Mouse (Mus musculus) left cerebral cortex, postnatal 36 days (tissue): ENCODE data around the gene Hist1h2bc. TPM values are rescaled to one million over a fixed set of nuclear protein-coding genes. Genes with fewer than 3 reads are reported as not detected.
"Not testable (repeated sequence)": the region's sequence is repeated elsewhere in the genome, so short reads cannot be mapped to it uniquely, and the experiment has no call there.

Experiments used
- DNase-seq, 2 experiments: peaks; one replicate each; pipeline ENCODE4 v3.0.0; 2021 to 2022; ENCODE audit warnings: low spot score in 2 of 2, mixed read lengths in 1 of 2
- intact Hi-C: fragments of 180-260 bp; cut with DNase I; formaldehyde crosslinking; loops from one replicate; pipeline ENCODE4 v1.15.1; 2025
- total RNA-seq, 2 experiments: library from RNA; stranded (reverse); gene quantifications; 2 replicates each; pipeline ENCODE4 v1.2.3; 2021

The Hist1h2bc gene
- 10 to 100 TPM; 32.1 to 33.8 TPM for total RNA-seq

GRCm38 (mm10) chr13:23683755-23684281 lies at the start of gene Hist1h2bc, which contains the start of gene Hist1h2ac:
Hist1h2bc (plus strand) TSS chr13:23684199.
Hist1h2ac (minus strand) TSS chr13:23683948.
- intact Hi-C loops, result loop anchor here (1.0 to 10.0 kb wide), 5 partner anchors 15 to 1959 kb away; partner anchors contain the start of genes Hist1h2ah, Hist1h2be, Hist1h2bk and Hist1h2bm
- peak; percentile 83 to 85 for DNase-seq

GRCm38 (mm10) chr13:23659636-23660366 lies 24.2 kb upstream of the Hist1h2bc start:
- intact Hi-C loops, result no loop called here
- DNase-seq, result no peak

- no peak for DNase-seq
- intact Hi-C loops, result no loop called here
These were observed 21.5 kb upstream of the Hist1h2bc start for GRCm38 (mm10) chr13:23662536-23662935.

GRCm38 (mm10) chr13:23681990-23682582 lies 1.9 kb upstream of the Hist1h2bc start:
- no peak for DNase-seq
- intact Hi-C loops, result loop anchor here (5.0 to 10.0 kb wide), 3 partner anchors 95 to 1957 kb away; partner anchors contain the start of genes Hist1h2ah, Hist1h2bk and Hist1h2bm

- intact Hi-C loops, result loop anchor here (5.0 to 10.0 kb wide), 3 partner anchors 95 to 1958 kb away; partner anchors contain the start of genes Hist1h2ah, Hist1h2bk and Hist1h2bm
- no peak for DNase-seq
These were observed 1.4 kb upstream of the Hist1h2bc start for GRCm38 (mm10) chr13:23682623-23682946.

GRCm38 (mm10) chr13:23682947-23683754 lies 848 bp upstream of the Hist1h2bc start:
- not testable (repeated sequence) for DNase-seq
- intact Hi-C loops, result loop anchor here (1.0 to 10.0 kb wide), 4 partner anchors 62 to 1958 kb away; partner anchors contain the start of genes Hist1h2ah, Hist1h2be, Hist1h2bk and Hist1h2bm

- intact Hi-C loops, result loop anchor here (2.0 to 10.0 kb wide), 4 partner anchors 14 to 1960 kb away; partner anchors contain the start of genes Hist1h2ah, Hist1h2bk, Hist1h2bm and Hist1h4c
- DNase-seq, result peak; percentile 18 to 26
These were observed 421 bp downstream of the Hist1h2bc start for GRCm38 (mm10) chr13:23684295-23684945.

- no peak for DNase-seq
- intact Hi-C loops, result loop anchor here (2.0 to 10.0 kb wide), 2 partner anchors 14 to 1960 kb away; partner anchors contain the start of genes Hist1h2bm and Hist1h4c
These were observed 1.3 kb downstream of the Hist1h2bc start for GRCm38 (mm10) chr13:23685121-23685861.

- intact Hi-C loops, result loop anchor here (2.0 to 10.0 kb wide), 2 partner anchors 13 to 1961 kb away; partner anchors contain the start of genes Hist1h2bm and Hist1h4c
- DNase-seq, result no peak
These were observed 2.0 kb downstream of the Hist1h2bc start for GRCm38 (mm10) chr13:23685966-23686365.

- no peak for DNase-seq
- intact Hi-C loops, result loop anchor here (10.0 kb wide), 1 partner anchor 1962 kb away; the partner anchor contains the start of gene Hist1h2bm
These were observed 3.2 kb downstream of the Hist1h2bc start for GRCm38 (mm10) chr13:23687181-23687580.

GRCm38 (mm10) chr13:23687907-23688306 lies 3.9 kb downstream of the Hist1h2bc start:
- intact Hi-C loops, result loop anchor here (10.0 kb wide), 1 partner anchor 1963 kb away; the partner anchor contains the start of gene Hist1h2bm

GRCm38 (mm10) chr13:23688956-23689355 lies 5.0 kb downstream of the Hist1h2bc start:
- intact Hi-C loops, result loop anchor here (10.0 kb wide), 1 partner anchor 1964 kb away; the partner anchor contains the start of gene Hist1h2bm
- DNase-seq, result no peak

More at GRCm38 (mm10) chr13:23687907-23688306, 3.9 kb downstream of the Hist1h2bc start:
- no peak for DNase-seq

GRCm38 (mm10) chr13:23689459-23689858 lies 5.5 kb downstream of the Hist1h2bc start:
- intact Hi-C loops, result loop anchor here (10.0 kb wide), 1 partner anchor 1965 kb away; the partner anchor contains the start of gene Hist1h2bm
- no peak for DNase-seq

GRCm38 (mm10) chr13:23693856-23694440 lies 9.9 kb downstream of the Hist1h2bc start:
- intact Hi-C loops, result no loop called here
- DNase-seq, result no peak

GRCm38 (mm10) chr13:23694956-23695355 lies 11.0 kb downstream of the Hist1h2bc start:
- DNase-seq, result no peak
- intact Hi-C loops, result loop anchor here (5.0 kb wide), 2 partner anchors 73 to 1653 kb away; partner anchors contain the start of genes Hist1h1e, Hist1h2ag, Hist1h2be and Hist1h2bj

GRCm38 (mm10) chr13:23695514-23695913 lies 11.5 kb downstream of the Hist1h2bc start, which contains the start of gene Hist1h1t:
Hist1h1t (plus strand) TSS chr13:23695814.
- intact Hi-C loops, result loop anchor here (5.0 kb wide), 2 partner anchors 73 to 1653 kb away; partner anchors contain the start of genes Hist1h1e, Hist1h2ag, Hist1h2be and Hist1h2bj
- DNase-seq, result no peak

GRCm38 (mm10) chr13:23696061-23696474 lies 12.1 kb downstream of the Hist1h2bc start:
- no peak for DNase-seq
- intact Hi-C loops, result loop anchor here (5.0 kb wide), 2 partner anchors 74 to 1654 kb away; partner anchors contain the start of genes Hist1h1e, Hist1h2ag, Hist1h2be and Hist1h2bj
